Mouse (Mus musculus) CH12.LX (cell line): ENCODE measurements around the gene Eea1. TPM values are rescaled to one million over a fixed set of nuclear protein-coding genes. Genes with fewer than 3 reads are reported as not detected.

ENCODE experiments used
- DNase-seq: peaks from one replicate; pipeline ENCODE4 v3.0.0-alpha.2; 2013; ENCODE audit errors: extremely low read depth
- H3K27ac ChIP-seq: 2 replicates; pipeline ENCODE4 v1.5.1; 2012; ENCODE audit warnings: low read depth, mild to moderate bottlenecking, control low read depth, moderate library complexity; ENCODE audit not compliant: insufficient read depth
- H3K27me3 ChIP-seq: replicated peaks from 2 replicates; pipeline ENCODE3; 2012; ENCODE audit warnings: inconsistent platforms
- H3K36me3 ChIP-seq, 2 experiments: replicated peaks in 1 of 2; 2 replicates each; pipeline versions ENCODE3 to v1.6.1; 2012; ENCODE audit warnings: inconsistent platforms in 1 of 2, low read length in 1 of 2, mild to moderate bottlenecking in 1 of 2, mixed read lengths in 1 of 2, moderate library complexity in 1 of 2; ENCODE audit not compliant: control insufficient read depth in 1 of 2, insufficient read depth in 1 of 2
- H3K4me1 ChIP-seq, 2 experiments: 2 replicates each; pipeline ENCODE4 v1.6.1; 2012; ENCODE audit warnings: inconsistent platforms in 1 of 2, moderate library complexity in 1 of 2; ENCODE audit not compliant: insufficient read depth in 2 of 2, control insufficient read depth in 1 of 2
- H3K4me2 ChIP-seq: 2 replicates; pipeline ENCODE4 v1.6.1; 2012; ENCODE audit warnings: low read depth, mild to moderate bottlenecking, control low read depth; ENCODE audit not compliant: poor library complexity, insufficient read depth, severe bottlenecking
- H3K4me3 ChIP-seq, 3 experiments: fragments of 150-350 bp in 1 of 3; sonication (generic) in 1 of 3; replicated peaks in 1 of 3; 2 replicates each; pipeline versions ENCODE3 to v1.5.1; 2011 to 2012; ENCODE audit warnings: low read depth in 2 of 3, low read length in 2 of 3, mild to moderate bottlenecking in 2 of 3, moderate library complexity in 2 of 3, control low read depth in 1 of 3, improper control_type of control experiment in 1 of 3, inconsistent platforms in 1 of 3, mixed read lengths in 1 of 3; ENCODE audit not compliant: poor library complexity in 1 of 3
- H3K79me2 ChIP-seq: replicated peaks from 2 replicates; pipeline ENCODE4 v1.6.1; 2012; ENCODE audit warnings: mild to moderate bottlenecking, moderate library complexity; ENCODE audit not compliant: control insufficient read depth, poor library complexity, insufficient read depth, severe bottlenecking; ENCODE audit errors: extremely low read depth
- H3K9ac ChIP-seq: 2 replicates; pipeline ENCODE4 v1.6.1; 2012; ENCODE audit warnings: low read depth, mild to moderate bottlenecking, control low read depth, moderate library complexity; ENCODE audit not compliant: insufficient read depth
- H3K9me3 ChIP-seq: replicated peaks from 2 replicates; pipeline ENCODE3; 2012; ENCODE audit warnings: low read length, inconsistent platforms, mixed read lengths
- CHD1 ChIP-seq: IDR thresholded peaks from 2 replicates; pipeline ENCODE4 v1.6.1; 2012; ENCODE audit warnings: low read depth, low read length, improper control_type of control experiment, inconsistent platforms
- CHD2 ChIP-seq: IDR thresholded peaks from 2 replicates; pipeline ENCODE4 v1.6.1; 2011; ENCODE audit warnings: low read length, improper control_type of control experiment
- E2F4 ChIP-seq: IDR thresholded peaks from 2 replicates; pipeline ENCODE4 v1.6.1; 2011; ENCODE audit warnings: low read depth, low read length, improper control_type of control experiment; ENCODE audit not compliant: insufficient replicate concordance
- GABPA ChIP-seq: IDR thresholded peaks from 2 replicates; pipeline ENCODE4 v1.6.1; 2012; ENCODE audit warnings: low read depth, low read length, improper control_type of control experiment, inconsistent platforms; ENCODE audit not compliant: insufficient replicate concordance
- HCFC1 ChIP-seq: IDR thresholded peaks from 2 replicates; pipeline ENCODE4 v1.6.1; 2012; ENCODE audit warnings: low read depth, mild to moderate bottlenecking, inconsistent platforms, low read length, improper control_type of control experiment
- JUN ChIP-seq: IDR thresholded peaks from 2 replicates; pipeline ENCODE4 v1.6.1; 2011; ENCODE audit warnings: low read depth, mild to moderate bottlenecking, low read length, improper control_type of control experiment, moderate library complexity; ENCODE audit not compliant: insufficient read depth
- JUND ChIP-seq: conservative IDR thresholded peaks from 2 replicates; pipeline ENCODE4 v1.6.1; 2011; ENCODE audit warnings: low read depth, low read length, improper control_type of control experiment
- MAFK ChIP-seq: IDR thresholded peaks from 2 replicates; pipeline ENCODE4 v1.6.1; 2011; ENCODE audit warnings: low read length, improper control_type of control experiment; ENCODE audit not compliant: insufficient replicate concordance
- MAX ChIP-seq: IDR thresholded peaks from 2 replicates; pipeline ENCODE4 v1.6.1; 2011; ENCODE audit warnings: low read length, improper control_type of control experiment
- PAX5 ChIP-seq: IDR thresholded peaks from 2 replicates; pipeline ENCODE4 v1.6.1; 2012; ENCODE audit warnings: low read length, inconsistent platforms, mixed read lengths
- POLR2AphosphoS2 ChIP-seq: IDR thresholded peaks from 2 replicates; pipeline ENCODE4 v1.6.1; 2011; ENCODE audit warnings: low read depth, low read length, improper control_type of control experiment
- RAD21 ChIP-seq: IDR thresholded peaks from 2 replicates; pipeline ENCODE4 v1.6.1; 2011; ENCODE audit warnings: low read depth, mild to moderate bottlenecking, low read length, improper control_type of control experiment, moderate library complexity
- SIN3A ChIP-seq: IDR thresholded peaks from 2 replicates; pipeline ENCODE4 v1.6.1; 2012; ENCODE audit warnings: low read length, improper control_type of control experiment, inconsistent platforms
- USF2 ChIP-seq: conservative IDR thresholded peaks from 2 replicates; pipeline ENCODE4 v1.6.1; 2011; ENCODE audit warnings: low read depth, low read length, improper control_type of control experiment
- ZC3H11A ChIP-seq: IDR thresholded peaks from 2 replicates; pipeline ENCODE4 v1.6.1; 2012; ENCODE audit warnings: low read depth, mild to moderate bottlenecking, inconsistent platforms, low read length, improper control_type of control experiment
- ZNF384 ChIP-seq: IDR thresholded peaks from 2 replicates; pipeline ENCODE4 v1.6.1; 2012; ENCODE audit warnings: low read depth, low read length, improper control_type of control experiment, inconsistent platforms
- dilution Hi-C: fragments of 300-500 bp; cut with MboI; formaldehyde crosslinking; loops from 2 replicates; pipeline ENCODE4 v1.14.3; 2020; ENCODE audit warnings: low sequenced_read_pairs; ENCODE audit not compliant: extremely low pct_unique_long_range_greater_than_20kb, extremely low pct_ligation_motif_present
- in situ Hi-C: fragments of 300-500 bp; cut with MboI; formaldehyde crosslinking; loops from 3 replicates; pipeline ENCODE4 v1.14.3; 2019; ENCODE audit warnings: low sequenced_read_pairs, low pct_ligation_motif_present, low pct_unique_long_range_greater_than_20kb, mixed read lengths
- polyA plus RNA-seq: library from polyadenylated mRNA; unstranded; fragments of >175 nt; gene quantifications from 2 replicates; pipeline ENCODE4 v1.2.1, GENCODE M21; 2012; ENCODE audit warnings: low read depth; ENCODE audit not compliant: insufficient read length
- total RNA-seq, 2 experiments: library from RNA; depleted of rRNA; stranded (reverse); fragments of 300-350 nt in 1 of 2; fragments of >200 nt in 1 of 2; gene quantifications; 2 replicates each; pipeline ENCODE4 v1.2.3; 2012 to 2014

The Eea1 gene
- total and polyA plus RNA-seq, 3 experiments = 13.3 to 15.7 (median 13.3) TPM

GRCm38 (mm10) chr10:95904668-95905067 lies 35.8 kb upstream of the Eea1 start:
- peaks cover 0 to 6% of the 10 kb centered on the region in 2 experiments; a peak in 2 of 4 replicates for H3K4me1 ChIP-seq
- no peak overlapping the region for H3K9ac ChIP-seq
- no peak overlapping the region for H3K27ac ChIP-seq
- no peak for DNase-seq
- H3K36me3 ChIP-seq = no peaks in the 10 kb centered on the region
- in situ Hi-C loops (no loop called here), dilution Hi-C loops (no loop called here)
- H3K9me3 ChIP-seq = no peaks in the 10 kb centered on the region
- TF ChIP-seq HCFC1 (no peak), JUN (no peak), CHD1 (no peak), CHD2 (no peak), GABPA (no peak), MAFK (no peak), PAX5 (no peak), RAD21 (no peak), JUND (no peak), USF2 (no peak), E2F4 (no peak), POLR2AphosphoS2 (no peak), ZNF384 (no peak), ZC3H11A (no peak), MAX (no peak), SIN3A (no peak)
- H3K27me3 ChIP-seq = no peaks in the 10 kb centered on the region
- no peak overlapping the region for H3K4me3 ChIP-seq
- no peaks in the 10 kb centered on the region for H3K79me2 ChIP-seq
- H3K4me2 ChIP-seq = no peak overlapping the region

GRCm38 (mm10) chr10:95909246-95909909 lies 31.1 kb upstream of the Eea1 start:
- Histone ChIP-seq H3K9ac (no peak overlapping the region), H3K27me3 (no peaks in the 10 kb centered on the region), H3K9me3 (no peaks in the 10 kb centered on the region), H3K36me3 (no peaks in the 10 kb centered on the region), H3K4me1 (peaks cover 5 to 41% of the 10 kb centered on the region in 2 experiments), H3K27ac (no peak overlapping the region), H3K4me2 (no peak overlapping the region), H3K79me2 (no peaks in the 10 kb centered on the region), H3K4me3 (no peak overlapping the region)
- no peak for DNase-seq
- in situ Hi-C loops (no loop called here), dilution Hi-C loops (no loop called here)
- no peak for TF ChIP-seq POLR2AphosphoS2
